Mouse (Mus musculus) hindbrain, embryonic 15.5 days (tissue): ENCODE results near the gene Fam71a. TPM values are rescaled to one million over a fixed set of nuclear protein-coding genes. Genes with fewer than 3 reads are reported as not detected.
"Not testable (repeated sequence)": the region's sequence is repeated elsewhere in the genome, so short reads cannot be mapped to it uniquely, and the experiment has no call there.

ENCODE experiments used
- ATAC-seq: fragments of 200-750 bp; cut with Nextera tagmentation; 2 replicates; pipeline ENCODE4 v1.8.0; 2017; ENCODE audit warnings: low read depth, moderate number of reproducible peaks, moderate TSS enrichment; ENCODE audit not compliant: low FRiP score
- H3K27ac ChIP-seq: fragments of 300-500 bp; sonication (generic); replicated peaks from 2 replicates; pipeline ENCODE4 v1.5.1; 2015; ENCODE audit warnings: mild to moderate bottlenecking, inconsistent platforms
- H3K27me3 ChIP-seq: fragments of 300-500 bp; sonication (generic); 2 replicates; pipeline ENCODE4 v1.6.1; 2015; ENCODE audit warnings: control low read depth, inconsistent platforms
- H3K36me3 ChIP-seq: fragments of 300-500 bp; sonication (generic); 2 replicates; pipeline ENCODE4 v1.6.1; 2015; ENCODE audit warnings: control low read depth, inconsistent platforms
- H3K4me1 ChIP-seq: fragments of 300-500 bp; sonication (generic); replicated peaks from 2 replicates; pipeline ENCODE4 v1.6.1; 2015; ENCODE audit warnings: control low read depth, inconsistent platforms
- H3K4me2 ChIP-seq: fragments of 300-500 bp; sonication (generic); 2 replicates; pipeline ENCODE4 v1.6.1; 2015; ENCODE audit warnings: moderate library complexity, mild to moderate bottlenecking, inconsistent platforms
- H3K4me3 ChIP-seq: fragments of 300-500 bp; sonication (generic); 2 replicates; pipeline ENCODE4 v1.5.1; 2015; ENCODE audit warnings: mild to moderate bottlenecking, inconsistent platforms
- H3K9ac ChIP-seq: fragments of 300-500 bp; sonication (generic); 2 replicates; pipeline ENCODE4 v1.6.1; 2015; ENCODE audit warnings: inconsistent platforms
- H3K9me3 ChIP-seq: fragments of 300-500 bp; sonication (generic); 2 replicates; pipeline ENCODE4 v1.6.1; 2016; ENCODE audit warnings: control low read depth, inconsistent platforms
- WGBS: fragments of 180-500 bp; shearing (Covaris S2); methylation state at CpG from one replicate; pipeline ENCODE4 v1.1.7; 2015; 5-methylcytosine and 5-hydroxymethylcytosine counted together
- polyA plus RNA-seq: library from polyadenylated mRNA; unstranded; fragments of >200 nt; fragmentation: Nextera tagmentation; extraction: Ambion mirVana; gene quantifications from 2 replicates; pipeline ENCODE4 v1.2.1, GENCODE M21; 2015

Fam71a gene
- polyA plus RNA-seq, 1 experiment from 2014 or later = not detected

DNA sequence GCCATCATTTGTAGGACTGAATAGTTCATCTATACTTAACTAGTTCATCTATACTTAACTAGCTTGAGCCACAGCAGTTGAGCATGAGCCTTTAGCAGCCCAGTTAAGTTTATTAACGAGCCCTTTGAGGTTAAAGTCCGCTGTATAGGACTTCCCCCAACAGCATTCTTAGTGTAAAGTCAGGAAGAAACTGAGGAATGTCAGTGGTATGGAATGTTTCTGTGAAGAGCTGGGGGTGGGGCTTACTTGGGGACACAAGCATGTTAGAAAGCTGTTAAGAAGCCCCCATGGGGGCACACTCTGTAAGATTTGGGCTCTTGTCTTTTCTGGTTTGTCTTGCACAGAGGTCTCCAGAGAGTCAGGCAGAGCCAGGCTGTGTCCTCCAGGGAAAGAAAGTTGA, 15.2 kb upstream of the Fam71a start:
- no peaks in the 10 kb centered on the region for H3K9me3 ChIP-seq
- no peak for ATAC-seq
- WGBS = 57% methylated on average over 2 of the region's 2 CpGs
- no peak overlapping the region for H3K27ac ChIP-seq
- H3K36me3 ChIP-seq = no peaks in the 10 kb centered on the region
- no peak overlapping the region for H3K9ac ChIP-seq
- no peak overlapping the region for H3K4me3 ChIP-seq
- no peak overlapping the region for H3K4me2 ChIP-seq
- peaks cover 24% of the 10 kb centered on the region for H3K4me1 ChIP-seq
- H3K27me3 ChIP-seq = peaks cover 53% of the 10 kb centered on the region

DNA sequence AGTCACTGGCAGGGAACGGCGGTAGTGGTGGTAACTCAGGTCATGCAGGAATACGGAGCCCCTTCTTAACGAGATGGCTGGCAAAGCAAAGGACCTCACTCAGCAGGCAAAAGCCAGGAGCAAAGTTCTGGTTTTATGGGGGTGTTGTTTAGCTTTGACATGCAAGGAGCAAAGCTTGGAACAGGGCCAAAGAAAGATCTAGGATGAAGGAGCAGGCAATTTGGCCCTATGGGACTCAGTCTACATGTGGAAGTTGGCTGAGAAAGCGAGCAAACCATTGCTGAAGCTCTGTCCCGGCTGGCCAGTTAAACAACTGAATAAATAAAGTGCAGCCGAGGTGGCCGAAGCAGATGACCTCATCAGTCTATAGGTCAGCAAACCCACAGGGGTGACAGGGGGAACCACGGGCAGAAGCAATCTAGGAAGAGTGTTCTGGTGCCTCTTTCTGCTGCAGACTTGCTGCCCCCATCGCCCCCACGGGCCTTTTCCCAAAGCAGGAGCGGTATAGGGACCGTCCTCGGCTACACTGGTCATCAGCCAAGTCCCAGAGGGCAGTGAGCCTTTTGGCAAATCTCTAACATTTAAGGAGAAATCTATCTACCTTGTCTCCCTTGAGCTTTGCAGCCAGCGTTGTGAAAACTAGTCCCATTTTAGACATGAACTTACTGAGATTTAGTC, 14.0 kb upstream of the Fam71a start:
- Histone ChIP-seq H3K9me3 (no peaks in the 10 kb centered on the region), H3K4me3 (no peak overlapping the region), H3K9ac (no peak overlapping the region), H3K27me3 (peaks cover 44% of the 10 kb centered on the region), H3K27ac (no peak overlapping the region), H3K36me3 (no peaks in the 10 kb centered on the region), H3K4me1 (peaks cover 12% of the 10 kb centered on the region), H3K4me2 (no peak overlapping the region)
- no peak for ATAC-seq
- WGBS = 34% methylated on average over 15 of the region's 15 CpGs

DNA sequence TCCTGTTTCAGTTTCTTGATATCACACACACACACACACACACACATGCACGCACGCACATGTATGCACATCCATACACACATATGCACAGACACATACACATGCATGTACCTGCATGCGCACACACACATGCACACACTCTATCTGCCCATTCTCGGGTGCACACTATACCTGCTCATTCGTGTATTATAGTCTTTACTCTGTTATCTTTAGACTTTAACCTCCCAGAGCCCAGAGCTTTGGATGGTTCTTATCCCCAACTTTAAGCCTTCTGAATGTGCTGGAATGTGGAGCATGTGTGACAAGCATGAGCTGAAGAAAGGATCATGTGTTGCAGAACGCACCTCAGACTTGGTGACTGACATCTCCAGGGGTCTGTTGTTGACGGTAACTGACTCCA, 12.3 kb upstream of the Fam71a start:
- 82% methylated on average over 7 of the region's 7 CpGs for WGBS
- H3K4me3 ChIP-seq = no peak overlapping the region
- no peak overlapping the region for H3K9ac ChIP-seq
- ATAC-seq = no peak
- H3K4me1 ChIP-seq = no peaks in the 10 kb centered on the region
- H3K27ac ChIP-seq = no peak overlapping the region
- no peaks in the 10 kb centered on the region for H3K9me3 ChIP-seq
- H3K36me3 ChIP-seq = no peaks in the 10 kb centered on the region
- peaks cover 29% of the 10 kb centered on the region for H3K27me3 ChIP-seq
- H3K4me2 ChIP-seq = no peak overlapping the region

DNA sequence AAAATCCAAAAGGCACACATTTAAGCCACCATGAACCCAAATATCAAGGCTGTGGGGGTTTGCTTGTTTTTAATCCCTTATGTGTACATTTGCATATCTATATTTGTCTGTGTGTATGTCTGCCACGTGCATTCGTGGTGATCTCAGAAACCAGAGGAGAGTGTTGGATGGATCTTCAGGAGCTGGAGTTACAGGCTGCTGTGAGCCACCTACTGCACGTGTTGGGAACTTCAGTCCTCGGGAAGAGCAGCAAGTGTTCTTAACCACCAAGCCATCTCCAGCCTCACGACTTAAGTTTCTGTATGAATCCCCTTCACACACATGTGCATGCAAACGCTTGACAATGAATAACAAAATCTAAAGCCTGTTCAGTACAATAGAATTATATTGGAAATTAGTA, 7.9 kb upstream of the Fam71a start:
- Histone ChIP-seq H3K4me1 (no peaks in the 10 kb centered on the region), H3K4me2 (no peak overlapping the region), H3K4me3 (no peak overlapping the region), H3K36me3 (no peaks in the 10 kb centered on the region), H3K9ac (no peak overlapping the region), H3K27ac (no peak overlapping the region), H3K9me3 (no peaks in the 10 kb centered on the region), H3K27me3 (0 out of 2 replicates have a peak, but pooled peaks cover 2% of the 10 kb centered on the region)
- no peak for ATAC-seq
- 15% methylated on average over 6 of the region's 6 CpGs for WGBS

DNA sequence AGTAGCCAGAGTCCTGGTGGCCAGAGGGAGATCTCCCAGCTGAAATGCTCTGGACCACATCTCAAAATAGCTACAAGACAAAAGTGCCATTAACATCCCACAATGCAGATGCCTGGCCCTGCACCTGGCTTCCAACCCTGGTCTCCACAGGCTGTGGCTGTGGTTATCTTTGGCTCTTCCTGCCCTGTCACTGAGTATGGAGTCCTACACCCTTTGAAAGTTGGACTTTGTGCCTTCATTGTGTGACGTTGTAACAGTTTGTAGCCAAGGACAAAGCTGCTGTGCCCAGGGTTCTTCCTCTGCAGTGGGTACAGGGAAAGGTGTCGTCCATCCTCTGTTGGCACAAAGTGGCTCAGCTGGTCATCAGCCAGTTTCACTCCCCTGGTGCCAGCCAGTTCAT, 5.8 kb upstream of the Fam71a start:
- Histone ChIP-seq H3K9ac (no peak overlapping the region), H3K27me3 (no peaks in the 10 kb centered on the region), H3K9me3 (no peaks in the 10 kb centered on the region), H3K4me2 (no peak overlapping the region), H3K4me3 (no peak overlapping the region), H3K27ac (no peak overlapping the region), H3K4me1 (no peaks in the 10 kb centered on the region), H3K36me3 (no peaks in the 10 kb centered on the region)
- 87% methylated on average over 2 of the region's 2 CpGs for WGBS
- no peak for ATAC-seq

DNA sequence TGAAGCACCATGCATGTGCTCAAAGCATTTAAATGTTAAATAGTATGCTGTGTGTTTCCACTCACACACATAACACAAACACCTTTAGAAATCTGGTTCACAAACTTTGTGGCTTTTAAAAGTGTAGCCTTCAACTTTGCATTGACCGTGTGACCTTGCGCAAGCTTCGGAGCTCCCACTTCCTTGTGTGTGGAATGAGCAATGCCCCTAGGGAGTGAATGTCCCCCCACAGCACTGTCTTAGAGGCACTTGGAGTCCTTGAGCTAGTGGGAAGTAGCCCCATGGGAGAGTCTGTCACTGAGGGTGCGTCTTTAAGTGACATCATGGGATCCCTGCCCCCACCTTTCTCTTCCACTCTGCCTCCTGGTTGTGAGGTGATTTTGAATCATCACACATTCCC, 1.6 kb upstream of the Fam71a start:
- no peaks in the 10 kb centered on the region for H3K9me3 ChIP-seq
- no peaks in the 10 kb centered on the region for H3K27me3 ChIP-seq
- H3K36me3 ChIP-seq = no peaks in the 10 kb centered on the region
- WGBS = 82% methylated on average over 4 of the region's 4 CpGs
- ATAC-seq = no peak
- H3K4me1 ChIP-seq = no peaks in the 10 kb centered on the region
- H3K9ac ChIP-seq = no peak overlapping the region
- no peak overlapping the region for H3K4me2 ChIP-seq
- no peak overlapping the region for H3K4me3 ChIP-seq
- no peak overlapping the region for H3K27ac ChIP-seq

DNA sequence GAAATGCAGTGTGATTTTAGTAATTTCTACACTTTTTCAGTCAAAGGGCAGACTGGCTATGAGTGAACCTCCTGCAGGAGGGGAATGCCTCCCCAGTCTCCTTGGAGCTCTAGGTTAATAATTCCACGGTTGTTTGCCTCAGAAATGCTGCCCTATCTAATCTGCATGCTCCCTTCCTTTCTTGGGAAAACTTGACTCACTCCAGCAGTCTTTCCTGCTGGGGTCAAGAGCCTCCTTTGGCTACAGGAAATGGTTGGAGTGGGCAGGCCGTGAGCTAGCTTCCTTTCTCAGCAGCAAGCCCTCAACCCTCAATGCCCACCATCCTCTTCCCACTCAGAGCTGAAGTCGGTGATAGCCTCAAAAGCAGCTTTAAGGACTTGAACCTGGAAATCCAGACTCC, 10.3 kb downstream of the Fam71a start:
- Histone ChIP-seq H3K4me3 (no peak overlapping the region), H3K4me2 (no peak overlapping the region), H3K36me3 (no peaks in the 10 kb centered on the region), H3K4me1 (no peaks in the 10 kb centered on the region), H3K27me3 (no peaks in the 10 kb centered on the region), H3K27ac (no peak overlapping the region), H3K9ac (no peak overlapping the region), H3K9me3 (no peaks in the 10 kb centered on the region)
- WGBS = 55% methylated on average over 3 of the region's 3 CpGs
- no peak for ATAC-seq

DNA sequence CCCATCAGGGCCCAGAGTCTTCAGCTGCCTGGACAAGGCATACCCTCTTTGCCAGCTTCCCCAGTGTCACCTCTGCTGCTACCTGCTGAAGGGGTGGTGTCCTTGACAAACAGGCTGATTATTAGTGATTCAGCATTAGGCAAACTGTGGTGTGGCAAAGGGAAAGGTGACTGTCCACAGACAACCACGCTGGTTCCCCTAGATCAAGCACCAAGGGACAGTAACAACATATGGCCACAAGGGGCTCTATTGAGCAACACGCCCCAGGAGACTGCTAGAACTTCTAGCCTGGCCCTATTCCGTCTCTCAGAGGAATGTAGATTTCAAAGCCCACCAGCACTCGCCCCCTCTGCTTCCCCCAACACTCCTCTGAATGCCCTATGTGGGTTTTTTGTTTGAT, 11.6 kb downstream of the Fam71a start:
- 25% methylated on average over 4 of the region's 4 CpGs for WGBS
- Histone ChIP-seq H3K4me1 (no peaks in the 10 kb centered on the region), H3K36me3 (no peaks in the 10 kb centered on the region), H3K27ac (no peak overlapping the region), H3K4me2 (no peak overlapping the region), H3K9ac (no peak overlapping the region), H3K4me3 (no peak overlapping the region), H3K9me3 (no peaks in the 10 kb centered on the region), H3K27me3 (no peaks in the 10 kb centered on the region)
- ATAC-seq = no peak

DNA sequence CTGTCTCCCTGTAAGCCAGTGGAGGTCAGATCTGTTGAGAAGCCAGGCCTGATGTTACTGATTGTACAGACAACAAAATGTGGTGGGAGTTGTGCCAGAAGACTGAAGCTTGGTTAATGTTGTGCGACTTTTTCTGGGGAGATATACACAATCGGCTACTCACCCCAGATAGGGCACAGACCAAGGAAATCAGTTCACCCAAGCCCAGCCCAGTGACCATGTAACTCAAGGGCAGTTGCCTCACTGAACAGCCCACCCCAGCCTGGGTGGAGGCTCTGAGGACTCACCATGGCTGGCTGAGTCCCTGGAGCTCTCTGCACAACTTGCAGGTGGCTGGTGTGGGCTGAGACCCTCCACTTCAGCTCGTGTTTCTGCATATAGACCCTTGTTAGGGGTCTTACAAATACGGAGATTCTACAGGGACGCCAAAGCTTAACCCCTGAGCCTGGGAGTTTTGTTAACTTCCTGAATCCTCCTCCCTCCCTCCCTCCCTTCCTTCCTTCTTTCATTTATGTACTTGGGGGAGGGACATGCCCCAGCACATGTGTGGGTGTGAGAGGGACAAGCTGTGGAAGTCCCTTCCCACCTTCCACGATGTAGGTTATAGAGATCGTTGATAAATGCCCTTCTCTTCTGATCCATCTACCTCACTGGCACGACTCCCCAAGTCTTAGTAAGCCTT, 13.6 kb downstream of the Fam71a start:
- no peak overlapping the region for H3K27ac ChIP-seq
- H3K9ac ChIP-seq = no peak overlapping the region
- 75% methylated on average over 8 of the region's 8 CpGs for WGBS
- no peaks in the 10 kb centered on the region for H3K9me3 ChIP-seq
- no peak for ATAC-seq
- H3K4me1 ChIP-seq = no peaks in the 10 kb centered on the region
- H3K4me2 ChIP-seq = no peak overlapping the region
- no peak overlapping the region for H3K4me3 ChIP-seq
- H3K27me3 ChIP-seq = no peaks in the 10 kb centered on the region
- H3K36me3 ChIP-seq = no peaks in the 10 kb centered on the region

DNA sequence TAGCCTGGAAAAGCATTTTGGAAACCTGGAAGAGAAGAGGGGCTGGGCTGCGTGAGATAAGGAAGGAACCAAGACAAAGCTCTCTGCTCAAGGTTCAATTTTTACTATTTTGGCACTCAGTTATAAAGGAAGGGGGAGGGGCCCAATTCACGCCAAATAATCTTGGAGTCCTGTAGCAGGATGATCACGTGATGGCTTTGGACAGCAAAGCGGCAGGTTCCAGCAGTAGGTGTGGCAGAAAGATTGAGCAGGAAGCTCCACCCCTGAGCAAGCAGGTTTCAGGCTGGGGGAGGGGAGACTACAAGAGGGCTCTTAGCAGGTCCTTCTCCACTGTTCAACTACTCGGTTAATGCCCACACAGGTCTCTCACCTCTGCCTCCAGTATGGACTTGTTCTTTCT, 15.1 kb downstream of the Fam71a start:
- WGBS = 87% methylated on average over 5 of the region's 5 CpGs
- not testable (repeated sequence) for H3K4me3 ChIP-seq, H3K36me3 ChIP-seq, ATAC-seq, H3K4me2 ChIP-seq, H3K27ac ChIP-seq, H3K9me3 ChIP-seq, H3K9ac ChIP-seq, H3K27me3 ChIP-seq, H3K4me1 ChIP-seq

DNA sequence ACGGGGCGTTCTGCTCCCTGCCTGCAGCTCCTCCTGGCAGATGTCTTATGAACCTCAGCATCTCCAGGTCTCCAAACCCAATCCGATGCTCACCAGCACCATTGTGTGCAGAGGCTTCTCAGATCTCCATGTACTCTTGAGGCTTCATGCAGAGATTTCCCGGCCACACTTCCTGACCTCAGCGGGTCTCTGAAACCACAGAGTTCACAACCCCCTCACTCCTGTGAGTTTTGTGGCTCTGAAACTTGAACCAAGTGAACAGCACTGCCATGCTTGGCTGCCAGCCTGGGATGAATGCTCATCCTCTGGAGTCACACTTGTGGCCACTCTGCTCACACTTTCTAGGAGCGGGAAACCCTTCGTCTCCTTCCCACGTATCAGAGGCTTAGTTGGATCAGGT, 23.6 kb downstream of the Fam71a start:
- H3K4me2 ChIP-seq = no peak overlapping the region
- WGBS = 87% methylated on average over 8 of the region's 8 CpGs
- H3K36me3 ChIP-seq = no peaks in the 10 kb centered on the region
- no peaks in the 10 kb centered on the region for H3K4me1 ChIP-seq
- no peak overlapping the region for H3K27ac ChIP-seq
- ATAC-seq = no peak
- no peaks in the 10 kb centered on the region for H3K27me3 ChIP-seq
- no peak overlapping the region for H3K9ac ChIP-seq
- no peaks in the 10 kb centered on the region for H3K9me3 ChIP-seq
- H3K4me3 ChIP-seq = no peak overlapping the region

DNA sequence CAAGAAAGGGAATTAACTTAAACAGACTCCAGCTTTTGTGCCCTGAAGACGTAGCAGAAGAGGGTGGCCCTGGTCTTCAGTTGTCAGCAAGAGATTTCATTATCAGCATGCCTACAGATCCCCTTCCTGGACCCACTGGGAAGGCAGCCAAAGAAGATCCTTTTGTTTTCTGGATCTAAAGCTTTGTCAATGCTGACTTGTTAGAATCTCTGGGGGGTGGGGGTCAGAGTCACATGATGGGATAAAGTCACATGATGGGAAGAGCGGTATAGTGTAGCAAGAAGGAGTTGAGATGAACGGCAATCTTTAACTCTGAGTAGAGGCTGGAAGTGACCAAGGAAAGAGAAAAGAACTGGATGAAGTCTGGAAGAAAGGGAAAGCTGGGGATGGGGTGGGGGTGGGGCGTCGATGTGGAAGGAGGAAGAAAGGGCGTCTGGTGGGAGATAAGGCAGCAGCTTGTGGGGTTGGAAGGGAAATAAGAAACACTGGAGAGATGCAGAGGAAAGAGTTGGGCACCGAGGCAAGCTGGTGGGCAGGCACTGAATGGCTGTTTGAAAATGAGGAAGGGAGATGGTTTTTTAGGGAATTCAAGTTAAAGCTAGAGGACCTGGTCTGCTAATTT, 25.6 kb downstream of the Fam71a start:
- no peak overlapping the region for H3K9ac ChIP-seq
- WGBS = 71% methylated on average over 7 of the region's 7 CpGs

More for the DNA sequence above, 25.6 kb downstream of the Fam71a start:
- no peaks in the 10 kb centered on the region for H3K9me3 ChIP-seq
- no peak for ATAC-seq
- H3K4me3 ChIP-seq = no peak overlapping the region
- H3K4me2 ChIP-seq = no peak overlapping the region
- no peak overlapping the region for H3K27ac ChIP-seq
- H3K36me3 ChIP-seq = no peaks in the 10 kb centered on the region
- H3K4me1 ChIP-seq = no peaks in the 10 kb centered on the region
- no peaks in the 10 kb centered on the region for H3K27me3 ChIP-seq
